Mouse (Mus musculus): ENCODE measurements around the gene Trim69.
A peak's percentile ranks its signal among the peaks of the same experiment; 100 is the strongest.

GRCm38 (mm10) chr2:122160680-122161079 lies at the start of gene Trim69:
- no peak for TF ChIP-seq MAX (IDR thresholded peaks at IDR 0.05)
- TF ChIP-seq CTCF (IDR thresholded peaks at IDR 0.05; ENCODE audit: control insufficient read depth, insufficient read depth, insufficient read length): peak; percentile 14
